Mouse (Mus musculus) mouse trophoblast stem cell (cell line): ENCODE data around the gene Prrx2.

Experiments used
- in situ Hi-C, 2 experiments: fragments of 300-500 bp; cut with MseI, MboI; formaldehyde crosslinking; loops; 2 replicates in 1 of 2; 3 replicates in 1 of 2; pipeline ENCODE4 v1.15.1; 2025

Gene Prrx2

DNA sequence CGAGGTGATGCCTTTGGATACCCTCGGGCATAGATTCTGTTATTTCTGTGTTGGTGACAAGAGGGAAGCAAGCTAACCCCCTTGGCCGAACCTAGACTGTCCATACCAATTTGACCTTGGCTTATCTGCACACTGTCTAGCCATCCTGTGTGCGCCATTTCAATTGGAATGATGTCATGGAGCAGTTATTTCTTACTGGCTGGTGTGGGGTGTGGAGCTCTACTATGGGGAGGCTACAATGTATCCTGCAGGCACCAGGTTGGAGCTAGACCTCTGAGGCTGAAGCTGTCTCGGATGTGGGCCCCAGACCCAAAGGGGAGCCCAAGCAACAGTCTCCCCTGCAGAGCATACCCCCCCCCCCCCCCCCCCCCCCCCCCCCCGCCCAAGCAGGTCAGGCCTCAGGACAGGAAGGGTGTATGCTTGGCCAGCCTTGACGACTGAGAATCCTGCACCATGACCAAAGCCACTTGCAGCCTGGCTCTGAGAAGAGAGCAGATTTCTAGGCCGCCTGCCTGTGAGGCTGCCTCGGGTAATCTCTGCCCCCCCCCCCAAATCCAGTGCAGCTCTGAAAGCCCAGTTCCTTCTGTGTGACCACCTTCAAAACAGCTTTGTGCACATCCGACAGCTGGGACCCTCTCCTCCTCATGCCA lies at the start of gene Prrx2:
Gene Prrx2, plus strand, starts transcription at position 600 of the 650 bp plus-strand sequence.
- in situ Hi-C loops, result loop anchor here in 1 of 2 experiments (10.0 kb wide), 1 partner anchor 100 kb away; no protein-coding TSS in a partner anchor

- in situ Hi-C loops, result no loop called here
Observed at GRCm38 (mm10) chr2:30787466-30787865, 47.3 kb upstream of the Prrx2 start.

GRCm38 (mm10) chr2:30792061-30792460 lies 42.7 kb upstream of the Prrx2 start:
- in situ Hi-C loops, result loop anchor here in 1 of 2 experiments (10.0 kb wide), 1 partner anchor 317 kb away; the partner anchor contains the start of gene Ier5l

DNA sequence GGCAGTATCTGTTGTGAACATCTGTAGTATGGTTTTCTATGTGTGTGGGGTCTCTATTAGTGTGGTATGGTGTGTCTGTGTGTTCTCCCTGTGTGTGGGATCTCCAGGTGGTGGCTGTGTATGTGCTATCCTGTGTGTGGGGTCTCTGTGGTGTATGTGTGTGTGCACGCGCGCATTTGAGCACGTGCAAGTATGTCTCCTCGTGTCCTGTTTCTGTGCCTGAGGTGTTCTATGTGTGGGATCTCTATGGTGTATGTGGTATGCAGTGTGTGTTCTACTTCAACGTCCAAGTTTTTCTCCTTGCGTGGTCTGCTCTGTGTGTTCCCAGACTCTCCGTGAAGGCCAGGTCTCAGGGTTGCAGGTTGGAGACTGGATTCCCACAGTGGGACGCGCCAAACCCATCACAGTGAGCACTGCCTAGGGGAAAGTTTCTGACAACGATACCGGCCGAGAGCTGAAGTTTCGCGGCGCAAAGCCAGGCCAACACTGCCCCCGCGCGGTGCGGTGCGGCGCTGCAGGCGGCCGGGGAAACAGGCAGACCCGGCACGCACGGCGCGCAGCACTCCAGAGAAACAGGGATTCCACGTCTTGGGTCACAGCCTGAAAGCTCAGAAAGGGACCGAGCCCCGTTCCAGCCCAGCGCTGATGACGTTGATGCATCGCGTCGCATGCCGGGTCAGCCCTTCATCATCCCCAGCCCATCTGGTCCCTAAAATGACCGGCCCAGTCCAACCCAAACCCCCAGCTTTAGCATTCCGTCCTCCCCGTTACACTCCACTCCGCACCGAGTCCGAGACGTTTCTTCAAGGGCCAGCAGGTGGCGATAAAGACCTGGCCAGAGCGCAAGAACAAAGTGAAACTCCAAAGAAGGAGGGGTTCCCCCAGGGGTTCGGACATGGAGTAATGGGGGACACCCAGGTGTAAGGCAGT lies 40.3 kb upstream of the Prrx2 start:
- in situ Hi-C loops, result loop anchor here in 1 of 2 experiments (10.0 kb wide), 1 partner anchor 320 kb away; the partner anchor contains the start of gene Ier5l

GRCm38 (mm10) chr2:30795271-30795888 lies 39.4 kb upstream of the Prrx2 start:
- in situ Hi-C loops, result loop anchor here in 1 of 2 experiments (10.0 kb wide), 1 partner anchor 321 kb away; the partner anchor contains the start of gene Ier5l

GRCm38 (mm10) chr2:30795889-30796275 lies 38.9 kb upstream of the Prrx2 start:
- in situ Hi-C loops, result loop anchor here in 1 of 2 experiments (10.0 kb wide), 1 partner anchor 321 kb away; the partner anchor contains the start of gene Ier5l

- in situ Hi-C loops, result loop anchor here in 1 of 2 experiments (10.0 kb wide), 1 partner anchor 322 kb away; the partner anchor contains the start of gene Ier5l
Observed at GRCm38 (mm10) chr2:30796382-30796781, 38.4 kb upstream of the Prrx2 start.

GRCm38 (mm10) chr2:30799456-30799855 lies 35.3 kb upstream of the Prrx2 start:
- in situ Hi-C loops, result loop anchor here in 1 of 2 experiments (10.0 kb wide), 1 partner anchor 325 kb away; the partner anchor contains the start of gene Ier5l

DNA sequence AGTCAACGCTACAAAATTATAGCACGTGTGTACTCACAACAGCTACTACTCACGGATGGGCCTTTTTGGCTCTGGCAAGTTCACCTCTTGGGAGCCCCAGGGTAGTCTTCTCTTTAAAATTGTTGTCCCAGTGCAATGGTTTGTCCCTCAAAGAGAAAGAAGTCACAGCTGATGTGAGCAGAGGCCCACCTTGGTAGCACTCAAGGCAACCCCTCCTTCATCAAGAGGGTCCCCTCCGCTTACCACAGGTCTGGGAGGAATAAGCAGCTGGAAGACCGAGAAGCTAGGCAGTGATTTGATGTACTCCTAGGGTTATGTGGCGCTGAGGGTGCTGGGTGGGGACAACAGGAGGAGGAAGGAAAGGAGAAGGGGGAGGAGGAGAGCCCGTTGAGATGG lies 34.1 kb upstream of the Prrx2 start:
- in situ Hi-C loops, result no loop called here

GRCm38 (mm10) chr2:30801067-30801852 lies 33.5 kb upstream of the Prrx2 start:
- in situ Hi-C loops, result no loop called here

GRCm38 (mm10) chr2:30803604-30804003 lies 31.2 kb upstream of the Prrx2 start, which contains the start of gene 1700001O22Rik:
1700001O22Rik (minus strand) TSS chr2:30803661.
- in situ Hi-C loops, result no loop called here

DNA sequence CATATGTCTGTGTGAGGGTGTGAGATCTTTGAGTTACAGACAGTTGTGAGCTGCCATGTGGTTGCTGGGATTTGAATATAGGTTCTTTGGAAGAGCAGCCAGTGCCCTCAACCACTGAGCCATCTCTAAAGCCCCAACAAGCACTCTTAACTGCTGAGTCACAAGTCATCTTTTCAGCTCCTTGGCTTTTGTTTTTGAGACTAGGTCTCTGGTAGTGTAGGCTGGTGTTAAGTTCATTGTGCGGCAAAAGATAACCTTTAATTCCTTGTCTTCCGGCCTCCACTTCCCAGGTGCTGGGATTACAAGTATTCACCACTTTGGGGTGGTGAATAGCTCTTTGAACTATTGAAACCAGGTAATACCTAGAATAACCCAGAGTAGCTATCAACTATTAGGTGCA lies 28.8 kb upstream of the Prrx2 start:
- in situ Hi-C loops, result no loop called here

- in situ Hi-C loops, result no loop called here
Observed at GRCm38 (mm10) chr2:30807147-30807647, 27.6 kb upstream of the Prrx2 start.

- in situ Hi-C loops, result no loop called here
Observed at GRCm38 (mm10) chr2:30807648-30808295, 27.0 kb upstream of the Prrx2 start, which contains the start of gene Ntmt1. Ntmt1 (plus strand) TSS chr2:30807826.

- in situ Hi-C loops, result no loop called here
Observed at GRCm38 (mm10) chr2:30808296-30808655, 26.5 kb upstream of the Prrx2 start.

DNA sequence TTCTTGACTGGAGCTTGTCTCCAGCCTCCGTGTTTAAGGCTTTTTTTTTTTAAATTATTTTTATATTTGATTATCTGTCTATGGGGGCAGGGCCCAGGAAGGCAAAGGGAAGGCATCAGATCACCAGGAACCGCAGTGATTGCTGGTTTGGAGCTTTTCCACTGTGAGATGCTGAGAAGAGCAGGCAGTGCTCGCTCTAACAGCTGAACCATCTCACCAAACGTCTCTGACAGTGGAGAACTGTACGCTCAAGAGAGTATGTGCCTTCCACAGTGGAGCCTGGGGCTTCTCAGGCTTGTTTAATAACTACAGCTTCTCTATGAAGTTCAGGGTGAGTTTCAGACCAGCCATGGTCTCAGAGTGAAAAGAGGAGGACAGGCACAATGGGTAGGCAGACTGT lies 25.3 kb upstream of the Prrx2 start:
- in situ Hi-C loops, result no loop called here

- in situ Hi-C loops, result no loop called here
Observed at GRCm38 (mm10) chr2:30810573-30810972, 24.2 kb upstream of the Prrx2 start.

DNA sequence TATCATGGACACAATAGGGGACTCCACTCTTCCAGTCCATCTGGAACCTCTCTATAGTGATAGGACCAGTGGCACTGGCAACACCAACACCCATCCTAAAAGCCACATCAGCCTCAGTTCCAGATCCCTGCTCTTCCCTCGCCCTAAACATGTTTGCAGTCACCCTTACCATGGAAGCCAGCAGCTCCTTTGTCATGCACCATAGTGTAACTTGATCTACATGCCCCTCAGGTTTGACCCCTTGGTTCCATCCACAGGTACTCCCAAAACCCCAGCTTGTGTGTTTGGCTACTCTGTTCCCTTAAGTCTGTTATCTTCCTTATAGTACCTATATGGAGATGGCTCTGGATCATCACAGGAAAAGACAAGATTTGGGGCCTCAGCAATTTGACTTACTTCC lies 18.4 kb upstream of the Prrx2 start:
- in situ Hi-C loops, result no loop called here

GRCm38 (mm10) chr2:30819873-30820272 lies 14.9 kb upstream of the Prrx2 start:
- in situ Hi-C loops, result no loop called here

DNA sequence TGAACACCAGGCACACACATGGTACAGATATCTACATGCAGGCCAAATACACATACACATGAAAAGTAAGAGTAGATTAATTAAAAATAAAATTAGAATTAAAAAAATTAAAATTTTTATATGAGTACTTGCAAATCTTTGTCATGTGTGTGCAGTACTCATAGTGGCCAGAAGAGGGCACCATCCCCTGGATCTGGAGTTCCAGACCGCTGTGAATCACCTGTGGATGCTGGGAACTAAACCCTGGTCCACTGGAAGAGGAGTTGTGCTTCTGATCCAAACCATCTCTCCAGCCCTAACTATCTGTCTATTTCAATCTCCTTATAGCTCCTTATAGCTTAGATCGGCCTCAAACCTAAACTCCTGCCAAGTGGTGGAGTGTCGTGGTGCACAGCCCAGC lies 13.7 kb upstream of the Prrx2 start:
- in situ Hi-C loops, result no loop called here
